Mouse (Mus musculus) ES-Bruce4 (cell line): ENCODE measurements around the gene Tssk4. TPM values are rescaled to one million over a fixed set of nuclear protein-coding genes. Genes with fewer than 3 reads are reported as not detected.

ENCODE experiments used
- H3K27ac ChIP-seq: 2 replicates; pipeline ENCODE4 v1.5.1; 2012; ENCODE audit warnings: low read length, inconsistent platforms; ENCODE audit not compliant: insufficient read depth
- H3K27me3 ChIP-seq: 2 replicates; pipeline ENCODE4 v1.6.1; 2012; ENCODE audit warnings: mild to moderate bottlenecking, low read length, inconsistent platforms; ENCODE audit not compliant: control insufficient read depth, poor library complexity, insufficient read depth, severe bottlenecking
- H3K36me3 ChIP-seq: 2 replicates; pipeline ENCODE4 v1.6.1; 2012; ENCODE audit warnings: inconsistent platforms, mild to moderate bottlenecking, low read length, moderate library complexity; ENCODE audit not compliant: control insufficient read depth, poor library complexity, insufficient read depth, severe bottlenecking
- H3K4me1 ChIP-seq: one replicate; pipeline ENCODE4 v1.8.1; 2011; ENCODE audit warnings: low read length; ENCODE audit not compliant: control insufficient read depth, insufficient read depth
- H3K4me3 ChIP-seq: 2 replicates; pipeline ENCODE4 v1.5.1; 2011; ENCODE audit warnings: low read depth, mild to moderate bottlenecking, low read length
- H3K9ac ChIP-seq: 2 replicates; pipeline ENCODE4 v1.6.1; 2012; ENCODE audit warnings: low read depth, mild to moderate bottlenecking, inconsistent platforms; ENCODE audit not compliant: poor library complexity, severe bottlenecking
- H3K9me3 ChIP-seq: replicated peaks from 2 replicates; pipeline ENCODE4 v1.6.1; 2012; ENCODE audit warnings: mild to moderate bottlenecking, low read length, inconsistent platforms; ENCODE audit not compliant: control insufficient read depth, poor library complexity, insufficient read depth, severe bottlenecking
- CTCF ChIP-seq: IDR thresholded peaks from one replicate; pipeline ENCODE4 v1.8.1; 2011; ENCODE audit warnings: low read depth, low read length
- EP300 ChIP-seq: IDR thresholded peaks from 2 replicates; pipeline ENCODE4 v1.6.1; 2011; ENCODE audit warnings: low read depth, low read length; ENCODE audit not compliant: insufficient read depth
- POLR2A ChIP-seq: IDR thresholded peaks from one replicate; pipeline ENCODE4 v1.8.1; 2011; ENCODE audit warnings: low read length; ENCODE audit not compliant: insufficient read depth
- polyA plus RNA-seq: library from polyadenylated mRNA; stranded (reverse); fragments of >200 nt; gene quantifications from 2 replicates; pipeline ENCODE4 v1.2.4, GENCODE M21; 2011; ENCODE audit warnings: low read depth; ENCODE audit not compliant: missing spikeins, insufficient read depth, insufficient read length

Gene Tssk4
- polyA plus RNA-seq, 1 experiment = not detected

GRCm38 (mm10) chr14:55672741-55673060 is 22.7 kb downstream of the Tssk4 start:
- peak overlapping the region; percentile 74 for H3K27ac ChIP-seq
- peak overlapping the region; percentile 68 for H3K9ac ChIP-seq
- no peaks in the 10 kb centered on the region for H3K9me3 ChIP-seq
- TF ChIP-seq EP300 (no peak), CTCF (no peak), POLR2A (no peak)
- H3K36me3 ChIP-seq = peaks cover 37% of the 10 kb centered on the region
- H3K27me3 ChIP-seq = no peaks in the 10 kb centered on the region
- peak overlapping the region; percentile 58; the same call in 1 of the 2 replicates for H3K4me3 ChIP-seq
- H3K4me1 ChIP-seq = no peaks in the 10 kb centered on the region

GRCm38 (mm10) chr14:55677615-55678014 is 27.6 kb downstream of the Tssk4 start:
- H3K9me3 ChIP-seq = no peaks in the 10 kb centered on the region
- H3K27ac ChIP-seq = no peak overlapping the region
- H3K9ac ChIP-seq = no peak overlapping the region
- no peak overlapping the region for H3K4me3 ChIP-seq
- no peaks in the 10 kb centered on the region for H3K27me3 ChIP-seq
- TF ChIP-seq POLR2A = no peak
- TF ChIP-seq EP300 = no peak
- TF ChIP-seq CTCF = no peak
- peaks cover 46% of the 10 kb centered on the region for H3K36me3 ChIP-seq
- H3K4me1 ChIP-seq = no peaks in the 10 kb centered on the region

GRCm38 (mm10) chr14:55681160-55682117 is 31.5 kb downstream of the Tssk4 start, which contains the start of gene Tinf2:
Tinf2 (minus strand) TSS chr14:55681820.
- peak within 1 kb of the TSS; percentile 81 for H3K4me3 ChIP-seq
- H3K27me3 ChIP-seq = no peaks in the 10 kb centered on the region
- H3K9ac ChIP-seq = peak within 1 kb of the TSS; percentile 81
- 0 out of 2 replicates have a peak, but pooled peaks have one; percentile 39 for TF ChIP-seq EP300
- peak; percentile 55 for TF ChIP-seq POLR2A
- TF ChIP-seq CTCF = peak; percentile 70
- no peaks in the 10 kb centered on the region for H3K9me3 ChIP-seq
- H3K27ac ChIP-seq = peak within 1 kb of the TSS; percentile 58
- peaks cover 38% of the 10 kb centered on the region for H3K36me3 ChIP-seq
- no peaks in the 10 kb centered on the region for H3K4me1 ChIP-seq

- Histone ChIP-seq H3K36me3 (peaks cover 31% of the 10 kb centered on the region), H3K4me3 (peak overlapping the region; percentile 81), H3K9ac (peak overlapping the region; percentile 54), H3K27me3 (no peaks in the 10 kb centered on the region), H3K9me3 (no peaks in the 10 kb centered on the region), H3K27ac (no peak overlapping the region), H3K4me1 (no peaks in the 10 kb centered on the region)
- TF ChIP-seq POLR2A (no peak), CTCF (no peak), EP300 (no peak)
Observed at GRCm38 (mm10) chr14:55682118-55682493, 32.1 kb downstream of the Tssk4 start.

GRCm38 (mm10) chr14:55689433-55689832 is 39.4 kb downstream of the Tssk4 start:
- Histone ChIP-seq H3K4me3 (no peak overlapping the region), H3K4me1 (no peaks in the 10 kb centered on the region), H3K9ac (no peak overlapping the region), H3K27ac (no peak overlapping the region), H3K36me3 (no peaks in the 10 kb centered on the region), H3K9me3 (peaks cover 2% of the 10 kb centered on the region; the same call in 1 of the 2 replicates), H3K27me3 (no peaks in the 10 kb centered on the region)
- TF ChIP-seq POLR2A (no peak), EP300 (no peak), CTCF (no peak)

- no peaks in the 10 kb centered on the region for H3K27me3 ChIP-seq
- H3K27ac ChIP-seq = no peak overlapping the region
- peaks cover 2% of the 10 kb centered on the region; the same call in 1 of the 2 replicates for H3K9me3 ChIP-seq
- H3K9ac ChIP-seq = no peak overlapping the region
- no peaks in the 10 kb centered on the region for H3K4me1 ChIP-seq
- no peak overlapping the region for H3K4me3 ChIP-seq
- H3K36me3 ChIP-seq = no peaks in the 10 kb centered on the region
- no peak for TF ChIP-seq EP300
Observed at GRCm38 (mm10) chr14:55697226-55697625, 47.2 kb downstream of the Tssk4 start.
